Mouse (Mus musculus) ovary, adult 18-20 months (tissue): ENCODE measurements at regions not wholly inside any gene's neighbourhood (a gene's known extent, or its start where the extent isn't known, plus 50 kb on each side); places are given as distances from the start of the nearest gene placed in this dataset.

Experiments
- DNase-seq: peaks from one replicate; pipeline ENCODE4 v3.0.0; 2022; ENCODE audit warnings: low spot score, mixed read lengths

GRCm38 (mm10) chr3:127985165-127985564, 89.0 kb upstream of the Fam241a start:
- no peak for DNase-seq

- DNase-seq: no peak
Measured at GRCm38 (mm10) chr3:127977240-127977639, 81.1 kb upstream of the Fam241a start.

GRCm38 (mm10) chr3:127970891-127971290, 74.8 kb upstream of the Fam241a start:
- DNase-seq: no peak

GRCm38 (mm10) chr3:127967170-127967569, 71.0 kb upstream of the Fam241a start:
- no peak for DNase-seq

- no peak for DNase-seq
Measured at GRCm38 (mm10) chr3:127966214-127966613, 70.1 kb upstream of the Fam241a start.

- no peak for DNase-seq
Measured at GRCm38 (mm10) chr3:127958919-127959684, 63.0 kb upstream of the Fam241a start.

GRCm38 (mm10) chr3:127954856-127955255, 58.7 kb upstream of the Fam241a start:
- DNase-seq: no peak

- no peak for DNase-seq
Measured at GRCm38 (mm10) chr3:127953610-127954009, 57.5 kb upstream of the Fam241a start.

- no peak for DNase-seq
Measured at GRCm38 (mm10) chr3:127948898-127949620, 52.9 kb upstream of the Fam241a start.

- DNase-seq: no peak
Measured at GRCm38 (mm10) chr3:127948326-127948725, 52.2 kb upstream of the Fam241a start.
